Mouse (Mus musculus): ENCODE data around the gene Lrsam1. TPM values are rescaled to one million over a fixed set of nuclear protein-coding genes. Genes with fewer than 3 reads are reported as not detected.

Lrsam1 gene
- polyA plus RNA-seq, 1 experiment from 2014 or later: 11.8 TPM

- Histone ChIP-seq H3K9ac (no peak overlapping the region), H3K27me3 (replicated peaks) (no peaks in the 10 kb centered on the region), H3K36me3 (peaks cover 87% of the 10 kb centered on the region), H3K4me2 (no peak overlapping the region), H3K9me3 (replicated peaks) (no peaks in the 10 kb centered on the region), H3K27ac (ENCODE audit: poor library complexity, severe bottlenecking) (no peak overlapping the region), H3K4me1 (replicated peaks) (no peaks in the 10 kb centered on the region), H3K4me3 (no peak overlapping the region)
- ATAC-seq (ENCODE audit: insufficient number of reproducible peaks, low FRiP score): no peak
- WGBS: 73% methylated on average over 10 of the region's 10 CpGs
Observed at GRCm38 (mm10) chr2:32924306-32924844, 37.0 kb downstream of the Lrsam1 start.

- H3K27me3 ChIP-seq (replicated peaks): no peaks in the 10 kb centered on the region
- H3K27ac ChIP-seq (ENCODE audit: poor library complexity, severe bottlenecking): no peak overlapping the region
- H3K4me1 ChIP-seq (replicated peaks): no peaks in the 10 kb centered on the region
- peaks cover 87% of the 10 kb centered on the region for H3K36me3 ChIP-seq
- no peak for ATAC-seq (ENCODE audit: insufficient number of reproducible peaks, low FRiP score)
- WGBS: 90% methylated on average over 24 of the region's 24 CpGs
- no peak overlapping the region for H3K4me2 ChIP-seq
- no peak overlapping the region for H3K9ac ChIP-seq
- no peaks in the 10 kb centered on the region for H3K9me3 ChIP-seq (replicated peaks)
- no peak overlapping the region for H3K4me3 ChIP-seq
Observed at GRCm38 (mm10) chr2:32923551-32924250, 37.7 kb downstream of the Lrsam1 start.

DNA sequence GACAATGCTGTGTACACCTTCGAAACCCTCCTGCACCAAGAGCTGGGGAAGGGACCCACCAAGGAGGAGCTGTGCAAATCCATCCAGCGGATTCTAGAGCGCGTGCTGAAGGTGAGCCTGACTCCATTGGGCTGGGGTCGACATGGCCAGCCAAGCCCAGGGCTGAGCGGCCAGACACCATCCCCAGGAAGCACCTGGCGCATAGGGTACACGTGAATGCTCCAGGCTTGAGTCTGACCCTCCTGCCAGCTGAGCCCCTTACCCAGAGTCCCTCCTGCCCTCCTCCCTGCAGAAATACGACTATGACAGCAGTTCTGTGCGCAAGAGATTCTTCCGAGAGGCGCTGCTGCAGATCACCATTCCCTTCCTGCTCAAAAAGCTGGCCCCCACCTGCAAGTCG is 38.9 kb downstream of the Lrsam1 start:
- H3K9me3 ChIP-seq (replicated peaks): no peaks in the 10 kb centered on the region
- 0 out of 2 replicates have a peak, but pooled peaks cover under 1% of the 10 kb centered on the region for H3K4me1 ChIP-seq (replicated peaks)
- peaks cover 99% of the 10 kb centered on the region for H3K36me3 ChIP-seq
- no peaks in the 10 kb centered on the region for H3K27me3 ChIP-seq (replicated peaks)
- no peak overlapping the region for H3K4me2 ChIP-seq
- H3K27ac ChIP-seq (ENCODE audit: poor library complexity, severe bottlenecking): no peak overlapping the region
- no peak overlapping the region for H3K9ac ChIP-seq
- H3K4me3 ChIP-seq: no peak overlapping the region
- no peak for ATAC-seq (ENCODE audit: insufficient number of reproducible peaks, low FRiP score)
- WGBS: 88% methylated on average over 13 of the region's 13 CpGs

GRCm38 (mm10) chr2:32921801-32922380 is 39.5 kb downstream of the Lrsam1 start:
- Histone ChIP-seq H3K9me3 (replicated peaks) (no peaks in the 10 kb centered on the region), H3K27me3 (replicated peaks) (no peaks in the 10 kb centered on the region), H3K4me1 (replicated peaks) (peaks cover 7% of the 10 kb centered on the region; the same call in 1 of the 2 replicates), H3K27ac (ENCODE audit: poor library complexity, severe bottlenecking) (no peak overlapping the region), H3K4me2 (no peak overlapping the region), H3K4me3 (no peak overlapping the region), H3K36me3 (peaks cover 96% of the 10 kb centered on the region), H3K9ac (no peak overlapping the region)
- 90% methylated on average over 15 of the region's 15 CpGs for WGBS
- no peak for ATAC-seq (ENCODE audit: insufficient number of reproducible peaks, low FRiP score)

DNA sequence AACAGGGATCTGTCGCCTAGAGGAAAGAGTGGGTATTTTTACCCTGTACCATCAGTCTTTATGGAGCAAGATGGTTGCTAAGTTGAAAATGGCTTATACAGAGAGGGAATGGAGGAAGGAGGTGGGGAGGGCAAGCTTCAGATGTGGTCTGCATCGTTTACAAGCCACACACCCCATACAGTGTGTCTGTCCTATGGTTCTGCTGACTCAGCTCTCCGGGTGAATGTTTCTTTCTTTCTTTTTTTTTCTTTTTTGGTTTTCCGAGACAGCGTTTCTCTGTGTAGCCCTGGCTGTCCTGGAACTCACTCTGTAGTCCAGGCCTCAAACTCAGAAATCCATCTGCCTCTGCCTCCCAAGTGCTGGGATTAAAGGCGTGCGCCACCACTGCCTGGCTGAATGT is 40.2 kb downstream of the Lrsam1 start:
- H3K36me3 ChIP-seq: peaks cover 91% of the 10 kb centered on the region
- no peak overlapping the region for H3K4me2 ChIP-seq
- no peak overlapping the region for H3K27ac ChIP-seq (ENCODE audit: poor library complexity, severe bottlenecking)
- no peak overlapping the region for H3K4me3 ChIP-seq
- ATAC-seq (ENCODE audit: insufficient number of reproducible peaks, low FRiP score): no peak
- 80% methylated on average over 7 of the region's 7 CpGs for WGBS
- no peaks in the 10 kb centered on the region for H3K9me3 ChIP-seq (replicated peaks)
- no peaks in the 10 kb centered on the region for H3K27me3 ChIP-seq (replicated peaks)
- no peak overlapping the region for H3K9ac ChIP-seq
- H3K4me1 ChIP-seq (replicated peaks): peaks cover 8% of the 10 kb centered on the region; the same call in 1 of the 2 replicates

- no peak overlapping the region for H3K4me2 ChIP-seq
- peaks cover 27% of the 10 kb centered on the region for H3K4me1 ChIP-seq (replicated peaks)
- no peak overlapping the region for H3K4me3 ChIP-seq
- peaks cover 72% of the 10 kb centered on the region for H3K36me3 ChIP-seq
- H3K9me3 ChIP-seq (replicated peaks): no peaks in the 10 kb centered on the region
- no peak overlapping the region for H3K27ac ChIP-seq (ENCODE audit: poor library complexity, severe bottlenecking)
- ATAC-seq (ENCODE audit: insufficient number of reproducible peaks, low FRiP score): no peak
- H3K27me3 ChIP-seq (replicated peaks): no peaks in the 10 kb centered on the region
- H3K9ac ChIP-seq: no peak overlapping the region
- WGBS: 82% methylated on average over 9 of the region's 9 CpGs
Observed at GRCm38 (mm10) chr2:32918391-32918790, 43.0 kb downstream of the Lrsam1 start.

GRCm38 (mm10) chr2:32917526-32917925 is 43.9 kb downstream of the Lrsam1 start:
- Histone ChIP-seq H3K27ac (ENCODE audit: poor library complexity, severe bottlenecking) (no peak overlapping the region), H3K9ac (0 out of 2 replicates have a peak overlapping the region, but pooled peaks have one; percentile 37), H3K27me3 (replicated peaks) (no peaks in the 10 kb centered on the region), H3K4me1 (replicated peaks) (peaks cover 27% of the 10 kb centered on the region), H3K36me3 (peaks cover 69% of the 10 kb centered on the region), H3K9me3 (replicated peaks) (no peaks in the 10 kb centered on the region), H3K4me2 (no peak overlapping the region), H3K4me3 (no peak overlapping the region)
- no peak for ATAC-seq (ENCODE audit: insufficient number of reproducible peaks, low FRiP score)
- WGBS: 72% methylated on average over 11 of the region's 11 CpGs

GRCm38 (mm10) chr2:32914896-32915295 is 46.5 kb downstream of the Lrsam1 start:
- Histone ChIP-seq H3K4me3 (no peak overlapping the region), H3K4me2 (0 out of 2 replicates have a peak overlapping the region, but pooled peaks have one; percentile 4), H3K27me3 (replicated peaks) (no peaks in the 10 kb centered on the region), H3K9me3 (replicated peaks) (no peaks in the 10 kb centered on the region), H3K36me3 (peaks cover 63% of the 10 kb centered on the region), H3K9ac (peak overlapping the region; percentile 67), H3K27ac (ENCODE audit: poor library complexity, severe bottlenecking) (peak overlapping the region; percentile 96), H3K4me1 (replicated peaks) (peaks cover 44% of the 10 kb centered on the region)
- peak; percentile 89 for ATAC-seq (ENCODE audit: insufficient number of reproducible peaks, low FRiP score)
- WGBS: 16% methylated on average over 3 of the region's 3 CpGs

DNA sequence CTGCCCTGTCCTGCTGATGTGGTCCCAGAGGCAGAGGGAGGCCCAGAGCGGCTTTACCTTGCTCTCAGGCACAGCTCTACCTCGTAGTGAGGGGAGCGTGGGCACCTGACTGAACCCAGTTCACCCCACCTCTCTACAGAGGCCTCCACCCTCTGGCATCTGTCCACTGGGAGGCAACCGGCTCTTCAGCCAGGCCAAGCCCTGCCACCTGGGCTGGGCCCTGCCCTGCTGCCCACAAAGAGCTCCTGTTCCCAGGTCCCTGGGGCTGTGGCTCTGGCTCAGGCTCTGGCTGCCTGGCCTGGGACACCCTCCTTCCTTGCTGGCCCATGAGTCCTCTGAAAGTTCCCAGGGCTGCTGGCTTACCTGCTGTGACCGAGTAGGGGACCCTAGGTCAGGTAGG is 47.1 kb downstream of the Lrsam1 start:
- H3K9me3 ChIP-seq (replicated peaks): no peaks in the 10 kb centered on the region
- no peak overlapping the region for H3K4me3 ChIP-seq
- H3K9ac ChIP-seq: peak overlapping the region; percentile 67
- peaks cover 45% of the 10 kb centered on the region for H3K4me1 ChIP-seq (replicated peaks)
- peaks cover 61% of the 10 kb centered on the region for H3K36me3 ChIP-seq
- peak overlapping the region; percentile 96 for H3K27ac ChIP-seq (ENCODE audit: poor library complexity, severe bottlenecking)
- 68% methylated on average over 5 of the region's 5 CpGs for WGBS
- H3K4me2 ChIP-seq: no peak overlapping the region
- H3K27me3 ChIP-seq (replicated peaks): no peaks in the 10 kb centered on the region
- no peak for ATAC-seq (ENCODE audit: insufficient number of reproducible peaks, low FRiP score)

DNA sequence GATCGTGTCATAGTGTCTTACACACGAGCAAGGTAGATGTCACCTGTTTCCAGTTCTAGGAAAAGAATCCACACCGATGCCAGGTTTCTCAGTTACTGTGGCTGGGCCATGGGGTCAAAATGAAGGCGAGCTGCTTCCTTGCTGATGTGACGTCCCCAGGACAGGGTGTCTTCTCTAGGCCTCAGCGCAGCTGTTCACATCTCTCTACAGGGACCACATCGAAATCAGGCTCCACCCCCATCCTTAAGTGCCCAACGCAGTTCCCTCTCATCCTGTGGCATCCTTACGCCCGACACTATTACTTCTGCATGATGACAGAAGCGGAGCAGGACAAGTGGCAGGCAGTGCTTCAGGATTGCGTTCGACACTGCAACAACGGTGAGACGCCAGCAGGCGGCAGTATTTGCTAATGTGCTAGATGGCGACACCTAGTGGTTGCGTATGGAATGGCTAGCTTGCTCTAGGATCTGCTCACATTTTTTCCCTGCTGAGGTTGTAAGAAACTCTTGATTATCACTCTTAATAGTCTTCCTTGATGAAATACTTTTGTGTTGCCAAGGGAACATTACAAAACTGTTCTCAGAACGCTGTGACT is 49.1 kb downstream of the Lrsam1 start:
- Histone ChIP-seq H3K27ac (ENCODE audit: poor library complexity, severe bottlenecking) (no peak overlapping the region), H3K27me3 (replicated peaks) (no peaks in the 10 kb centered on the region), H3K4me3 (no peak overlapping the region), H3K9ac (no peak overlapping the region), H3K36me3 (peaks cover 40% of the 10 kb centered on the region), H3K4me1 (replicated peaks) (peaks cover 62% of the 10 kb centered on the region), H3K9me3 (replicated peaks) (no peaks in the 10 kb centered on the region), H3K4me2 (no peak overlapping the region)
- ATAC-seq (ENCODE audit: insufficient number of reproducible peaks, low FRiP score): no peak
- 26% methylated on average over 19 of the region's 19 CpGs for WGBS

GRCm38 (mm10) chr2:32911639-32912182 is 49.7 kb downstream of the Lrsam1 start:
- no peaks in the 10 kb centered on the region for H3K9me3 ChIP-seq (replicated peaks)
- peaks cover 63% of the 10 kb centered on the region for H3K4me1 ChIP-seq (replicated peaks)
- H3K9ac ChIP-seq: no peak overlapping the region
- no peak for ATAC-seq (ENCODE audit: insufficient number of reproducible peaks, low FRiP score)
- 78% methylated on average over 7 of the region's 7 CpGs for WGBS
- no peaks in the 10 kb centered on the region for H3K27me3 ChIP-seq (replicated peaks)
- no peak overlapping the region for H3K4me3 ChIP-seq
- H3K4me2 ChIP-seq: no peak overlapping the region
- H3K27ac ChIP-seq (ENCODE audit: poor library complexity, severe bottlenecking): no peak overlapping the region
- peaks cover 40% of the 10 kb centered on the region for H3K36me3 ChIP-seq
